Mouse (Mus musculus) adrenal gland, postnatal 10 days (tissue): ENCODE measurements around the gene Rnf166. TPM values are rescaled to one million over a fixed set of nuclear protein-coding genes. Genes with fewer than 3 reads are reported as not detected.
A peak's percentile ranks its signal among the peaks of the same experiment; 100 is the strongest.

Source experiments
- DNase-seq: peaks from one replicate; pipeline ENCODE4 v3.0.0; 2021; ENCODE audit warnings: mixed read lengths
- total RNA-seq, 2 experiments: library from RNA; stranded (reverse); gene quantifications; 2 replicates each; pipeline ENCODE4 v1.2.3; 2021

Rnf166 gene
- total RNA-seq, 2 experiments from 2014 or later, result 40.4 to 42.0 TPM

- DNase-seq, result no peak
Observed at GRCm38 (mm10) chr8:122469965-122470364, 5.9 kb downstream of the Rnf166 start.

DNA sequence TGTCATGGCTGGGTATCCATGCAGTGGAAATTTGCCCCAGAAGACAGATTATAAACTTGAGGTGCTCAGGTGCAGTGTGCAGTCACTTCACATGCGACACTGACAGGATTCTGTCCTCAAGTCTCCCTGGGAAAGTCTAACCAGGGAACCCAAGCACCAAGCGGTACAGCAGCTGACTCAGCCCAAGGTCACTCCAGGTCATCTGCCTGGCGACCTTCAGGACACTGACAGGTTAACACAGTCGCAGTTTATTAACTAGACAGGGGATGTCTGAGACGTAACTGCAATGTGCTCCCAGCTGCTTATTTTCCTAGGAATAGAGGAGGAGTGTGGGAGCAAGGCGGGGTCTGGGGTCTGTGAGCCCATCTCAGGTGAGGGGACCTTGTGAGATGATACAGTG lies 6.5 kb downstream of the Rnf166 start:
- DNase-seq, result no peak

GRCm38 (mm10) chr8:122467816-122468215 lies 8.0 kb downstream of the Rnf166 start:
- DNase-seq, result no peak

DNA sequence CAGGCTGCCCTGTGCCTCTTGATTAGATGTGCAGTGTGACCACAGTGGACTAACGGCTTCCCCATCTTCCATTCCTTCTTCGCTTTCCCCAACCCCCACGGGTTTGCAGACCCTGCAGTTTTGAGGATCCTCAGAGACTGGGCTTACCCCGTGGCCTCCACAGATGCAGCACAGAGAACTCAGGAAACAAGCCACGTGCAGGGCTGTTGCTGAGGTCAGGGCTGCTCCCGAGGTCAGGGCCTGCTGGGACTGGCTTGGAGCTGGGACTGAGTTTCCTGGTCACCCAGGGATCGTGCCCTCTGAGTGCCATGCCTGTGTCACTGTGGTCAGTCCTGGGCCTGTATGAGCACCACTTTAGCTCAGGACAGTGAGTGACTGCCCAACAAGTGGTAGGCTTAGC lies 10.9 kb downstream of the Rnf166 start:
- no peak for DNase-seq

GRCm38 (mm10) chr8:122463651-122464640 lies 11.9 kb downstream of the Rnf166 start:
- DNase-seq, result no peak

- no peak for DNase-seq
Observed at GRCm38 (mm10) chr8:122462510-122462909, 13.4 kb downstream of the Rnf166 start.

- DNase-seq, result no peak
Observed at GRCm38 (mm10) chr8:122461473-122462148, 14.3 kb downstream of the Rnf166 start.

DNA sequence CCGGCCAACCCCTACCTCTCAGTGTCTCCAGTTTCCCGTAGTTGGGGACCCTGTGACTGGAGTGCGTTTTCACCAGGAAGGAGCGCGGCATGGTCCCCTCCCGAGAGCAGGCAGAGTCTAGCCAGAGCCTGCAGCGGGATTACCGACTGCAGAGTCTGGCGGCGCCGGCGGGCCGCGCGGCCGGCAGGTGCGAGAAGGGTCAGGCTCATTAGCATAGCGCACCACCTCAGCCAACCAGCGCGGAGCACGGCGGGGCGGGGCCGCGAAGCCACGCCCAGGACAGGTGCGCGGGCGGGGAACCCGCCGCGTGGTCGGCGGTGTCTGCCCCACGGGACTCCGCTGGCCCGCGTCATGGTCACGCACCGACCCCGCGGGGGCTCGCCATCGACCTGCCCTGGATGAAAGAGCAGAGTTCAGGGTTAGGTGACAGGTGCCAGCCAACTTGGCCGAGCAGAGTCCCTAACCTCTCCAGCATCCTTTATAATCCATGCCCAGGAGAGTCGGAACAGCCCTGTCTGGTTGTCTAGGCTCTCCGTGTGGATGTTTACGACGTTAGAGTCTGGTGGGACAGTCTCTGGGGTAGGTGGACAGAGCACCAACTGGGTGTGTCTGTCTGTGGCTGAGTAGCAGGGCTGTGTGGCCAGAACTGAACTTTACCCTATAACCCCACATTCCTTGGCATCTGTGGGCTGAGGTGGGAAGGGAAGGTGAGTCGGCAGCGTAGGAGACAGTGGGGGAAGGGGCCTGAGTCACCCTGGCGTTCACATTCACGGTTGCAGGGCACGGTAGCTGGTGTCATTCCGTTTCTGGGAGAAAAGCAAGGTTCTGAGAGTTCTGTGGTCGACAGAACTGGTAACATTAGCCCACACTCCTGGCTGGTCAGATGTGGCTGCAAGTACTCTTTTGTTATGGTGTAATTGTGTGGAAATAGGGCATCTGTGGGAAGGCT lies 15.1 kb downstream of the Rnf166 start, which contains the start of gene Snai3:
Gene Snai3, minus strand, starts transcription at position 210 of the 949 bp plus-strand sequence.
- peak; percentile 59 for DNase-seq

DNA sequence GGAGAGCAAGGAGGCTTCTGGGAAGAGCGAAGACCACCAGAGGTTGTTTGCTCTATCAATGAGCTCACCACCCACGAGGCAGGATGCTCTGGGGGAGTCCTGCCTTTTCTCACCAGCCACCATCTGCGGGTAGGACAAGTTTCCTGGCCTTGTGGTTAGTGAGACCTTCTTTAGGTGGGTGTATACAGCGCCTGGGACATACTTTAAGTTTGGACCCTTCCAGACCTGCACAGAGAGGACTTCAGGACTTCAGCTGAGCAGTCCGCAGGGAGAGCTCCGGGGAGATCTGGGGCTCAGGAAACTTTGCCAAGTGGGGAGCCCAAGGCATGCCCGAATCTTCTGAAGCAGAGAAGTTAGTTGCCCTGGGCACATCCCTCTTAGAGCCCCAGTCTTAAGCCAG lies 15.9 kb downstream of the Rnf166 start:
- DNase-seq, result no peak

GRCm38 (mm10) chr8:122459218-122459900 lies 16.5 kb downstream of the Rnf166 start:
- DNase-seq, result no peak

GRCm38 (mm10) chr8:122457171-122457570 lies 18.7 kb downstream of the Rnf166 start:
- DNase-seq, result no peak

DNA sequence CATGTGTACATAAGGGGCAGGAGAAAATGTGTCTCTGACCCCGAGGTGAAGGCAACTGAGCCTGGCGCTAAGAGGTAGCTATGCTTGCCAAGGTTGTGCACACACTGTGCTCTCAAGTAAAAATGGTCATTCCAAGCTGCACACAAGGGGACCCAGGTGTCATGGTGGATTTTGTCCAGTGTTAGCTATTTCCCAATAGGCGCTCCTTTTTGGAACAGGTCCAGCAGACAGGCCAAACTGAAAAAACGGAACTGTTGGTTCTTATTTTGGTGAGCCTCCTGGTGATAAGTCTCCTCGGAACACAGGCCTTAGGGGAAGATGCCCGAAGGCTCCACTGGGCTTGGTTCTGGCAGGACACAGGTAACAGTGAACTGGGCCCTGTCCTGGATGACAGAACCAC lies 21.5 kb downstream of the Rnf166 start:
- DNase-seq, result no peak

DNA sequence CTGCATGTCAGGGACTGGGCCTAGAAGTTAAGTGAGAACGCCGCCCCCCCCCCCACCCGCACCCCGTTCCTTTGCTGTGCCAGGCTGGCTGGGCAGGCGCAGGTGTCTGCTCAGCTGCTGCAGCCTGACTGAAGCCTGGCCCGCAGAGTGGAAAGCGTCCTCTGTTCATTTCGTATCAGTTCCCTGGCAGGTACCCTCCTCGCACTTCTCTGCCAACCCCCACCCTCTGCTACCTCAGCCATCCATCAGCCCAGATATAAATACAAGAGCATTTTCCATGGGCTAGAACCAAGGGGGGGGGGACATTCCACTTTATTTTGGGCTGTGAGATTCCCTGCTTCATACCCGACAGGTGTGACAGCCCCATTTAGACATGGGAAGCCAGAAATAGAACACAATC lies 23.7 kb downstream of the Rnf166 start:
- DNase-seq, result no peak

DNA sequence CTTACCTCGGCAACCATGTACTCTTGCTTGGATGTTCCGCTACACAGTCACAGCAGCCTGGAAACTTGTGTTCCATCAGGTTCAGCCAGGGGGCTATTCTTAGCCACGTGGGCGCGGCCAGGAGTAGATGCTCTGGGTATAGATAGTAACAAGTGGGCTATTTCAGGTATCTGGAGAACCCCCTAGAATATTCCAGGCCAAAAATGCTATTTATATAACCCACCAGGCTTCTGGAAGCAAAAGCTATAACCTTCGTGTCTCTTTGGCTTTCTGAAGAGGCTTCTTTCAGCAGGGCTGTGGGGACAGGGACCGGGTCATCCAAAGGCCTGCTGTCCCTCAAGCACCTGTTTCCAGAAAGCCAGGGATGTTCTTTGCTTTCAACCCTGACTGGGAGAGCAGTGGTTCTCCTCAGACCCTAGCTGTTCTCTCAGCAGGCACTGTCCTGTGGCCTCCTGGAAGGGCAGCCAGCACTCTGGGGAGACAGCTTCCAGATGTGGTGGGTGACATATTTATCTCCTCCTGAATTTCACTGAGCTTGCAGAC lies 24.6 kb downstream of the Rnf166 start:
- no peak for DNase-seq

DNA sequence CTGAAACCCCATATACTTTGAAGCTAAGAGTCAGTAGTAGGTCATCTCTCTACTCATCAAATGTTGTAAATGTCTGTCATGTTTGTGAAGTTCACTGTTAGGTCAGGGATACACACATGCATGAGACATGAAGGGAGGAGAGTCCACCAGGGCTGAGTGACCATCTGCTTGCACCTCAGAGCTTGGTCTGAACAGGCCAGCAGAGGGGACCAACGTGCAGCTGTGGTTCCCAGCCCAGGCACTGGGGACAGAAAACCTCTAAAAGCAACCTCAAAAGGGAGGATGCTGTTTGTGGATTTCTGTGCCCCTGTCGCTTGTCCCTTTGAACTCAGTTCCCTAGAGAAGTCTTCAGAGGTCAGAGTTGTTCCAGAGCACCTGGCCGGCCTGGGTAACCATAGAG lies 30.7 kb downstream of the Rnf166 start:
- DNase-seq, result no peak

GRCm38 (mm10) chr8:122444058-122444748 lies 31.7 kb downstream of the Rnf166 start:
- DNase-seq, result peak; percentile 87

DNA sequence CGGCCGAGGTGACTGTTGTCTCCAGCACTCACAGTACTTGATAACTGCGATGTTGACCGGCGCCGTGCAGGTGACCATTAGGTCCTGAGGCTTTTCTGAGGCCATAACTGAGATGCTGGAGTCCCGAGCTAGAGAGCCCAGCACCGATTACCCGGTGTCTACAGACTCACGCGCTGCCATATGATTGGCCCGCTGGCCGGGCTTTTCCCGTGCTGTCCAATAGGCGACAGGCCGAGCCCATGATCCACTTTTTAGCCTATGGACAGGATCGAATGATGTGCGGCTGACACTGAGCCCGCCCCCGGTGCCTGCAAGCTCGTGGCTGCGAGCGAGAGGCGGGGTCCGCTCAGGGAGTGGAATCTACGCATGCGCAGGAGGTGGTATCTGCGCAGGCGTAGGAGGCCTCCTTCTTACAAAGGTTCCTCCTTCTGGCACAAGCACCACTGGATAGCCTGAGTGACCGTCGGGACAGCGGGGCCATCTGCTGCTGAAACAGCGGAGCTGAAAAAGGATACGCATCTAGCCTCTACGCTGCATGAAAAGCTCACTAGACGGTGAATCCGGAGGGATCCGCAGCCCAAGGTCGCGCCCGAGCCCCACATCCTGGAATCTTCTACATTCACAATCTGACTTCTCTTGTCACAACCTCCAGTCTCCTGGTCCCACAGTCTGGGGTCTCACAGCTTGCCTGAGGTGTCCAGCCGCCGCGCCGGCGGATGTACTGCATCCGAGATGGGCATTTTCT lies 32.4 kb downstream of the Rnf166 start, which contains the start of gene Mvd:
Gene Mvd, minus strand, starts transcription at position 161 of the 745 bp plus-strand sequence.
- peak; percentile 98 for DNase-seq

- no peak for DNase-seq
Observed at GRCm38 (mm10) chr8:122442781-122443180, 33.1 kb downstream of the Rnf166 start.

DNA sequence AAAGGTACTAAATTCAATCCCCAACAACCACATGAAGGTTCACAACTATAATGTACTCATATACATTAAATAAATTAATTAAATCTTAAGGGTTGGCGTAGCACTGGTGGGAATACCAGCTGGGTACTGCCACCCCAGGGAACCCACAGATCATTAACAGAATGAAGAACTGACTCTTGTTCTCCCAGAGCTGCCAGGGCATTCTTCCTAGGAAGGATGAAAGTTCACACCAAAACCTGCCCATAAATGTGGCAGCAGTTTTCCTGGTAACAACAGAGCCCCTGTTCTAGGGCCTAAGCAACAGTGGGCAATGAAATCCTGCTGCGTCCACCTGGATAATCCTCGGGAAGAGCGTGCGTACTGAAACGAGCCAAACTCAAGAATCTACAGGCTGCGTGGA lies 33.5 kb downstream of the Rnf166 start:
- no peak for DNase-seq

DNA sequence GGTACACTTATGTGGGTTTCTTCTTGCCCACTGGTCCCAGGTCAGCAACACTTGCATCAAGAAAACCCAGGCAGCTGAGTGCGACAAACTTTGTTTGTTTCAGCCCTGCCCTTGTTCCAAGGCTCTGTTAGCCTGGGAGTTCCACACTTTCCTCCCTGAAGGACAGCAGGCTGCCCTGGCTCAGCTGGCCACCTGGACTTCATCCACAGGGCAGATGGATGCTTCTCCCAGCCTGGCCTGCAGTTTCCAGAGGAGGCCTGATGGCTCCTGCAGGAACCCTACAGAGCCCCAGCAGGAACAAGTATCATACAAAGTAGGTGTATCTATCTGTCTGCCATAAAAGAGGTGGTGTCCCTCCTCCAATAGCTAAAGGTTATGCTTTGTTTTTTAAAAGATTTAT lies 34.5 kb downstream of the Rnf166 start:
- no peak for DNase-seq
